Mouse (Mus musculus) C2C12 (cell line): Measurements from ENCODE around the gene Agxt. TPM values are rescaled to one million over a fixed set of nuclear protein-coding genes. Genes with fewer than 3 reads are reported as not detected.

Experiments used
- H3K27me3 ChIP-seq: one replicate; pipeline ENCODE4 v1.6.1; 2011; ENCODE audit not compliant: control insufficient read depth, insufficient read depth, insufficient read length
- H3K36me3 ChIP-seq: one replicate; pipeline ENCODE4 v1.6.1; 2011; ENCODE audit not compliant: control insufficient read depth, insufficient read depth
- H3K4me3 ChIP-seq: one replicate; pipeline ENCODE4 v1.5.1; 2011; ENCODE audit warnings: mild to moderate bottlenecking, control low read depth; ENCODE audit not compliant: poor library complexity, insufficient read depth, severe bottlenecking
- H3K79me2 ChIP-seq: one replicate; pipeline ENCODE4 v1.6.1; 2011; ENCODE audit not compliant: control insufficient read depth, insufficient read depth
- H3K79me3 ChIP-seq: one replicate; pipeline ENCODE4 v1.6.1; 2011; ENCODE audit warnings: low read depth, control low read depth
- H3ac ChIP-seq: one replicate; pipeline ENCODE3; 2011; ENCODE audit warnings: low read depth; ENCODE audit not compliant: control insufficient read depth, insufficient read length
- CEBPB ChIP-seq: IDR thresholded peaks from one replicate; pipeline ENCODE4 v1.6.1; 2011; ENCODE audit warnings: low read depth, mild to moderate bottlenecking, control low read depth, moderate library complexity
- CTCF ChIP-seq: IDR thresholded peaks from one replicate; pipeline ENCODE4 v1.5.1; 2011; ENCODE audit not compliant: control insufficient read depth, insufficient read depth, insufficient read length
- FOSL1 ChIP-seq: IDR thresholded peaks from one replicate; pipeline ENCODE4 v1.8.0; 2011; ENCODE audit warnings: mild to moderate bottlenecking, low read length; ENCODE audit not compliant: poor library complexity, insufficient read depth, severe bottlenecking
- MAX ChIP-seq: IDR thresholded peaks from one replicate; pipeline ENCODE4 v1.6.1; 2011; ENCODE audit warnings: mild to moderate bottlenecking, control low read depth
- MYOD1 ChIP-seq: IDR thresholded peaks from one replicate; pipeline ENCODE4 v1.6.1; 2011; ENCODE audit warnings: low read depth; ENCODE audit not compliant: control insufficient read depth, insufficient read length
- MYOG ChIP-seq: IDR thresholded peaks from one replicate; pipeline ENCODE4 v1.6.1; 2011; ENCODE audit not compliant: control insufficient read depth, insufficient read length; ENCODE audit errors: extremely low read depth
- USF1 ChIP-seq: IDR thresholded peaks from one replicate; pipeline ENCODE4 v1.6.1; 2011; ENCODE audit warnings: low read depth, mild to moderate bottlenecking, control low read depth, moderate library complexity
- polyA plus RNA-seq: library from polyadenylated mRNA; unstranded; fragments of >200 nt; fragmentation: generic; extraction: Trizol; gene quantifications from one replicate; pipeline ENCODE4 v1.2.1, GENCODE M21; 2012; ENCODE audit warnings: missing spikeins

Gene Agxt
- polyA plus RNA-seq, 1 experiment, result not detected

DNA sequence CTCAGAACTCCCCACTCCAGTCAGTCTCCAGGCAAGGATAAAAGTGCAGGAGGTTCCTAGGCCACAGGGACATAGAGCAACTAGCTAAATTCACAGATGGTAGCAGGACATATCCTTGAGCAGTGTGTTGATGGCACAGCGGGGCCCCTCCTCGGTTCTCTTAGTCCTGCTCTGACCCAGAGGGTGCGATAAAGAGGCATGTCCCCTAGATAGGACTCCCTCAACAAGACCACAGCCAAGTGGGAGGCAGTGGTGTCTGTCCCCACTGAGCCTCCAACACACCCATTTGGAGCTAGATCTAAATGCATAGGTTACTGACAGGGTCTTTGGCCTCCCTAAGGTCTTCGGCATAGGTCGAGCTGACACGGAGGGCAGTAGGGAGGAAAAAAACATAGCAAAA, 40.8 kb downstream of the Agxt start:
- no peaks in the 10 kb centered on the region for H3K79me2 ChIP-seq
- H3K4me3 ChIP-seq, result no peak overlapping the region
- no peak overlapping the region for H3ac ChIP-seq
- no peaks in the 10 kb centered on the region for H3K79me3 ChIP-seq
- no peaks in the 10 kb centered on the region for H3K27me3 ChIP-seq
- TF ChIP-seq CEBPB (no peak), USF1 (no peak), CTCF (no peak), MAX (no peak), MYOD1 (no peak), MYOG (no peak), FOSL1 (no peak)
- H3K36me3 ChIP-seq, result no peaks in the 10 kb centered on the region

DNA sequence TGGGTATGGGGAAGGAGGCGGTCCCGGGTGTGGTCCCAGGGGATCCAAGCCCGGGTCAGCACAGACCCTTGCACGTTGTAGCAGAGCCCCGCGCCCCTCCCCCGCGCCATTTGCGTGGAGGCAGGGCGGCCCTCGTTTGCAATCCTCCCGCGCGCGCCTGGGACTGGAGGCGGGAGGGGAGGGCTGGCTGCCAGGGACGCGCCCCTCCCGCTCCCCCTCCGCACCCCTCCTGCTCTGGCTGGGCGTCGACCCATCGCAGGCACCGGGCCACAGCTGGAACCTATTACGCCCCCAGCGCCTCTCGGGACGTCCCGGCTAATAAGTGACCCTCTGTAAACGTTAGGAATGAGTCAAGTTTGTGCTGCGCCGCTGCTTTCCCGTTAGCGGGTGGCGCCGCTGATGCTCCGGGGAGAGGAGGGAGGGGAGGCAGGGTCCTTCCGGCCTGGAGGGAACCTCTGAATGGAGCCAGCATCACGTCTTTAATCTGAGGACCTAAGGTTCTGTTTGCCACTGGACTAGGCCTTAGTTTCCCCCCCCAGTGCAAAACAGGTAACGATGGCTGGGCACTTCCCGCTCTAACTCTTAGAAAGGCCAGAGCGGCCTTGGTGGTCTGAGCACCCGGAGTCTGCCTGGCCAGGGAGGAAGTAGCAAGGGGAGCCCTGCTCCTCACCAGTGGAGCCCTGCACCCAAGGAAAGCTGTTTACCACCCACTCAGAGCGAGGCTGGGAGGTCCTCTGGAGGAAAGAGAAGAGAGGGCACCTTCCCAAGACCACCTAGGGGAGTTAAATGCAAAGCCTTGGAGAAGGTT, 41.7 kb downstream of the Agxt start:
- Histone ChIP-seq H3K36me3 (no peaks in the 10 kb centered on the region), H3ac (peak overlapping the region; percentile 26), H3K27me3 (no peaks in the 10 kb centered on the region), H3K79me2 (no peaks in the 10 kb centered on the region), H3K79me3 (no peaks in the 10 kb centered on the region), H3K4me3 (no peak overlapping the region)
- TF ChIP-seq CEBPB, result no peak
- TF ChIP-seq MAX, result no peak
- no peak for TF ChIP-seq CTCF
- no peak for TF ChIP-seq USF1
- no peak for TF ChIP-seq MYOD1
- TF ChIP-seq MYOG, result no peak
- TF ChIP-seq FOSL1, result no peak

DNA sequence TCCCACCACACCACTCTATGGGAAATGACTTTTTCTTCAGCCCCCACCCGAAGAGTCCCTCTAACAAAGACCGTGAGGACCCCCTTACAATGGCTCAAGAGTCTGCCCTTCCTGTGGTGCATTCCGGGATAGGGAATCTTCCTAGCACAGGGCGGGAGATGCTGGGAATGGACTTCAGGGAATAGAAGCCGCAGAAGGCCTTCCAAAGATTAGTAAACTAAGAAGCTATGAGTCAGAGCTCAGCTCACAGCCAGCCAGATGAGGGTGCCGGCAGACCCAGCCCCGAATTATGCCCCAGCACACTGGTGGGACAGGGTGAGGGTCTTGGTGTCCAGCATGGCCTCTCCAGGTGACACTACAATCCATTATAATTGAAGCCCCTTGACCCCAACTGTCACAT, 47.2 kb downstream of the Agxt start:
- Histone ChIP-seq H3K79me3 (no peaks in the 10 kb centered on the region), H3K79me2 (no peaks in the 10 kb centered on the region), H3K36me3 (no peaks in the 10 kb centered on the region), H3ac (no peak overlapping the region), H3K27me3 (no peaks in the 10 kb centered on the region), H3K4me3 (no peak overlapping the region)
- TF ChIP-seq CEBPB, result no peak
- no peak for TF ChIP-seq MYOG
- TF ChIP-seq MAX, result no peak
- no peak for TF ChIP-seq FOSL1
- no peak for TF ChIP-seq MYOD1

DNA sequence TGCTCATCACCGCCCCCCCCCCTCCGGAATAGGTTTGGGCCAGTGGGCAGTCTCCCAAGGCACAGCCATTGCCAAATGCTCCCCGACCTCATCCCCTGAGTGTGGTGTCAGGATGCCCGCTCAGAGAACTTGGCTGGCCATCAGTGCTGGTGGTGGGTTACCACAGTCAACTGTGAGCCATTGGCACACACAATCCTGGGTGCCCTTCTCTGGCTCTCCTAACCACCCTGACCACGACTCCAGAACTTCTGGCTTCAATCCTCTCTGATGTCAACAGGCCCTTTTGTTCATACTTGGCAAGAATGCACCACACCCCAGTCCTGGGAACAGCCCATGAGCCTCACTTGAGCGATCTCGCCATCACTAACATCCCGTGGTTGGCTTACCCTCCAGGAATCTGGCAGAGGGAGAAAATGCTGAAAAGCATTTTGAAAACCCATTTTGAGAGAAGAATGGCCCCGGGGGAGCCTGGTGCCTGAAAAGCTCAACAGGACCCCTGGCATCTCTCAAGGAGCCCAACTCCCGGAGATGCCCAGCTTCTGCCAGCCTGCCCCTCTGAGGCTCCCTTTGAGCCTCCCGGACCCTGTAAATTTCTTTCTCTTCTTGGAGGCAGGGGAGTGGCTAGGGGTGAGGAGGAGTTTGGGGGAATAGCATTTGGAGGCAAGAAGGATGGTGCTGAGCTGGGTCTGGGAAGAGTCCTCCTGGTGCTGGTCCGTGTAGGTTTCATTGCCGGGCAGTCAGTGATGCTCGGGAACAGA, 49.2 kb downstream of the Agxt start:
- no peak for TF ChIP-seq CEBPB
- TF ChIP-seq MAX, result peak; percentile 17
- no peaks in the 10 kb centered on the region for H3K36me3 ChIP-seq
- no peaks in the 10 kb centered on the region for H3K79me3 ChIP-seq
- no peak overlapping the region for H3K4me3 ChIP-seq
- H3ac ChIP-seq, result no peak overlapping the region
- H3K27me3 ChIP-seq, result peaks cover 8% of the 10 kb centered on the region
- no peaks in the 10 kb centered on the region for H3K79me2 ChIP-seq

DNA sequence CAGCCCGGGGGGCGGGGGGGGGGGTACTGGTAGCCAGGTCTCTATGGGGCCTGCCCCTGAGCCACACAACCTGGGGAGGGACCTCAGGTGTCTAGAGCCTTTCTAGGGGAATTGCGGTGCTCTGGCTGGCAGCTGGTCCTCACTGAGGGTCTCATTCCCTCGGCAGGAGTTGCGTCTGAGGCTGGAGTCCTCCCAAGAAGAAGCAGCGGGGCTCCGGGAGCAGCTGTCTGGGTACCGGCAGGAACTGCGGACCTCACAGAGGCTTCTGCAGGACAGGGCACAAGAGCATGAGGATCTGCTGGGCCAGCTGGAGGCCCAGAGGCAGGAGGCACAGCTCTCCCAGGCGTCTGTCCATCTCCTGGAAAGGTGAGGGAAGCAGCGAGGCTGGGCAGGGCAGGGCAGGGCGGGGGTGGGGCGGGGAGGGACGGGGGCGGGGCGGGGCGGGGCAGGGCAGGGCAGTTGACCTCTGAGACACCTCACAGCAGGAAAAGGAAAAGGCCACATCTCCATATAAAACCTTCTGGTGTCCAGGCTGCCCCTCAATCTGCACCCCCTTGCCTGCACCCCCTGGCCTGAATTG, 55.8 kb downstream of the Agxt start:
- H3K27me3 ChIP-seq, result peaks cover 32% of the 10 kb centered on the region
- TF ChIP-seq FOSL1 (no peak), MYOD1 (no peak), USF1 (no peak), MAX (no peak), CEBPB (no peak), CTCF (no peak), MYOG (no peak)
- no peaks in the 10 kb centered on the region for H3K79me2 ChIP-seq
- no peaks in the 10 kb centered on the region for H3K79me3 ChIP-seq
- H3K4me3 ChIP-seq, result no peak overlapping the region
- no peak overlapping the region for H3ac ChIP-seq
- no peaks in the 10 kb centered on the region for H3K36me3 ChIP-seq
